In genomic region chr16:16219835-16220234, GRCm38 (mm10) we compare ENCODE assay signal across 29 mouse cellular contexts. TPM values are rescaled to one million over a fixed set of nuclear protein-coding genes. Genes with fewer than 3 reads are reported as not detected.
DNase-seq lines count a peak whose midpoint lies in the region; ATAC-seq and TF ChIP-seq lines count a peak whose summit lies in the region.
"Had no signal": no experiment of that assay in that cellular context is flagged by ENCODE, and none has a peak within 500 bp of the region (broad histone marks: within the 10 kb centered on the region; RNA-seq: fewer than 3 reads in every experiment).

No protein-coding gene starts in this region.

- 4% methylated on average over 3 of the region's 3 CpGs for WGBS in heart, adult 2 months
- 20% methylated on average over 3 of the region's 3 CpGs for WGBS in liver, embryonic 11.5 days
- WGBS in heart, embryonic 16.5 days = 15% methylated on average over 3 of the region's 3 CpGs
- WGBS in embryonic facial prominence, embryonic 10.5 days = 51% methylated on average over 3 of the region's 3 CpGs

- H3K4me2 ChIP-seq in liver, embryonic 11.5 days = no peak overlapping the region
- H3K4me2 ChIP-seq in heart, embryonic 16.5 days (ENCODE audit: low read depth, low read length) = peak overlapping the region; percentile 59
- H3K4me2 ChIP-seq: embryonic facial prominence, embryonic 13.5 days; forebrain, embryonic 15.5 days; hindbrain, embryonic 14.5 days; midbrain, embryonic 11.5 days; stomach, embryonic 15.5 days had no signal

- no peak overlapping the region for H3K4me3 ChIP-seq in heart, adult 2 months
- H3K4me3 ChIP-seq in liver, embryonic 11.5 days (ENCODE audit: low read depth, low read length) = no peak overlapping the region
- H3K4me3 ChIP-seq in heart, embryonic 16.5 days (ENCODE audit: low read length) = peak overlapping the region; percentile 25
- H3K4me3 ChIP-seq in embryonic facial prominence, embryonic 10.5 days = no peak overlapping the region
- H3K4me3 ChIP-seq: embryonic facial prominence, embryonic 13.5 days; forebrain, embryonic 10.5 days; forebrain, embryonic 15.5 days; stomach, embryonic 15.5 days had no signal

- intact Hi-C loops in heart, adult 2 months (cut with DNase I) = loop anchor here (2.0 kb wide), 1 partner anchor 37 kb away; no protein-coding TSS in a partner anchor
- intact Hi-C loops in heart, postnatal 14 days (cut with DNase I) = no loop called here

- 0 out of 2 replicates have a peak, but pooled peaks have one; percentile 6 for TF ChIP-seq POLR2A in heart, adult 2 months (IDR thresholded peaks at IDR 0.05; ENCODE audit: insufficient read depth, low read depth, low read length)

- peaks cover 2% of the 10 kb centered on the region for H3K4me1 ChIP-seq in heart, adult 2 months (ENCODE audit: control insufficient read depth, insufficient read depth, low read length)
- peaks cover 4% of the 10 kb centered on the region; the same call in 1 of the 2 replicates for H3K4me1 ChIP-seq in liver, embryonic 11.5 days (replicated peaks; ENCODE audit: control insufficient read depth, insufficient read depth, low read length)
- H3K4me1 ChIP-seq in heart, embryonic 16.5 days (ENCODE audit: control insufficient read depth, insufficient read depth, low read length) = peaks cover 34% of the 10 kb centered on the region
- H3K4me1 ChIP-seq in embryonic facial prominence, embryonic 10.5 days = peaks cover 35% of the 10 kb centered on the region
- H3K4me1 ChIP-seq: forebrain, embryonic 15.5 days had no signal

- H3K36me3 ChIP-seq in heart, adult 2 months (ENCODE audit: control insufficient read depth, insufficient read depth, low read length) = no peaks in the 10 kb centered on the region; the same call in none of the 2 replicates
- no peaks in the 10 kb centered on the region for H3K36me3 ChIP-seq in liver, embryonic 11.5 days (ENCODE audit: control insufficient read depth, insufficient read depth, low read length)
- no peaks in the 10 kb centered on the region for H3K36me3 ChIP-seq in heart, embryonic 16.5 days (ENCODE audit: control insufficient read depth, insufficient read depth)
- H3K36me3 ChIP-seq in embryonic facial prominence, embryonic 10.5 days (replicated peaks) = no peaks in the 10 kb centered on the region
- H3K36me3 ChIP-seq: embryonic facial prominence, embryonic 13.5 days; forebrain, embryonic 10.5 days; forebrain, embryonic 15.5 days; stomach, embryonic 15.5 days had no signal

- 0 out of 2 replicates have a peak overlapping the region, but pooled peaks have one; percentile 4 for H3K9ac ChIP-seq in heart, adult 2 months (ENCODE audit: low read depth, low read length)
- no peak overlapping the region for H3K9ac ChIP-seq in liver, embryonic 11.5 days (ENCODE audit: low read depth, low read length)
- H3K9ac ChIP-seq in heart, embryonic 16.5 days (ENCODE audit: low read length) = peak overlapping the region; percentile 47
- H3K9ac ChIP-seq: embryonic facial prominence, embryonic 13.5 days; forebrain, embryonic 15.5 days; hindbrain, embryonic 14.5 days; stomach, embryonic 15.5 days had no signal

- peak overlapping the region; percentile 52 for H3K27ac ChIP-seq in heart, adult 2 months
- no peak overlapping the region for H3K27ac ChIP-seq in liver, embryonic 11.5 days (ENCODE audit: low read depth, low read length)
- peak overlapping the region; percentile 94 for H3K27ac ChIP-seq in heart, embryonic 16.5 days (ENCODE audit: low read length)
- no peak overlapping the region for H3K27ac ChIP-seq in embryonic facial prominence, embryonic 10.5 days (replicated peaks)
- H3K27ac ChIP-seq: embryonic facial prominence, embryonic 13.5 days; forebrain, embryonic 10.5 days; forebrain, embryonic 15.5 days; hindbrain, embryonic 14.5 days; stomach, embryonic 15.5 days had no signal

- H3K9me3 ChIP-seq in liver, embryonic 11.5 days (ENCODE audit: control insufficient read depth, low read length) = no peaks in the 10 kb centered on the region
- no peaks in the 10 kb centered on the region for H3K9me3 ChIP-seq in heart, embryonic 16.5 days (replicated peaks; ENCODE audit: control insufficient read depth, low read length)
- H3K9me3 ChIP-seq in embryonic facial prominence, embryonic 10.5 days = no peaks in the 10 kb centered on the region
- H3K9me3 ChIP-seq: embryonic facial prominence, embryonic 13.5 days; forebrain, embryonic 10.5 days; forebrain, embryonic 15.5 days; G1E; stomach, embryonic 15.5 days had no signal

- DNase-seq in heart, adult 2 months = no peak
- DNase-seq in heart, postnatal 14 days = no peak
- no peak for DNase-seq in liver, embryonic 11.5 days (ENCODE audit: low spot score)
- no peak for DNase-seq in liver
- peak; percentile 28 for DNase-seq in Muller cell, postnatal 12 days (ENCODE audit: inconsistent ontology term)
- DNase-seq in embryonic facial prominence, embryonic 10.5 days (ENCODE audit: low spot score) = no peak
- DNase-seq: adrenal gland, postnatal 14 days; cerebellum, adult 11 months; cerebellum, adult 9-10 months; embryo, embryonic 11 days; kidney, adult 9 months; kidney, postnatal 10 days; layer of hippocampus, adult 9-11 months; lung, postnatal 36 days; right cerebral cortex, postnatal 25 days; thymus, adult 18-20 months; thymus, postnatal 36 days had no signal

- ATAC-seq in liver, embryonic 11.5 days (replicated peaks; ENCODE audit: low FRiP score) = 0 out of 2 replicates have a peak, but pooled peaks have one; percentile 26
- peak; percentile 67 for ATAC-seq in heart, embryonic 16.5 days (replicated peaks; ENCODE audit: extremely low read depth, insufficient read depth, low FRiP score)
- ATAC-seq: forebrain, embryonic 15.5 days; intestine, postnatal 0 days; midbrain, embryonic 16.5 days; Patski had no signal

- TF ChIP-seq CTCF in heart, adult 2 months (IDR thresholded peaks at IDR 0.05) = no peak

- TF ChIP-seq EP300 in heart, adult 2 months (IDR thresholded peaks at IDR 0.05; ENCODE audit: insufficient read depth, low read depth, low read length) = 0 out of 2 replicates have a peak, but pooled peaks have one; percentile 23

- no peaks in the 10 kb centered on the region for H3K27me3 ChIP-seq in heart, adult 2 months (ENCODE audit: control insufficient read depth, insufficient read depth, low read length)
- peaks cover 6% of the 10 kb centered on the region; the same call in 1 of the 2 replicates for H3K27me3 ChIP-seq in liver, embryonic 11.5 days (replicated peaks; ENCODE audit: control insufficient read depth, insufficient read depth, low read length)
- H3K27me3 ChIP-seq in heart, embryonic 16.5 days (ENCODE audit: control insufficient read depth, insufficient read depth, low read length) = 0 out of 2 replicates have a peak, but pooled peaks cover 2% of the 10 kb centered on the region
- peaks cover 13% of the 10 kb centered on the region for H3K27me3 ChIP-seq in embryonic facial prominence, embryonic 10.5 days (replicated peaks; ENCODE audit: low read depth, poor library complexity, severe bottlenecking)
- H3K27me3 ChIP-seq: Patski had no signal

- no peaks in the 10 kb centered on the region for H3K79me2 ChIP-seq in heart, adult 2 months (replicated peaks; ENCODE audit: control insufficient read depth, insufficient read depth, low read length)

RNA-seq across cellular contexts. Expression of gene Pkp2, which starts 6.7 kb away (rescaled TPM):
- 100 to 1,000 TPM; 123 to 133 TPM for total RNA-seq in heart, adult 2 months (2021)
- 62.3 and 74.5 TPM in 2 replicates for polyA plus RNA-seq in heart, adult 2 months (2012; rRNA removed)
- 100 to 1,000 TPM; 111 TPM for total RNA-seq in heart, postnatal 14 days (2021)
- 7.1 and 8.1 TPM in 2 replicates for polyA plus RNA-seq in liver, embryonic 11.5 days (2014; fragmentation: Nextera tagmentation; extraction: Ambion mirVana)
- 116 and 117 TPM in 2 replicates for polyA plus RNA-seq in heart, embryonic 16.5 days (2015; fragmentation: Nextera tagmentation; extraction: Ambion mirVana)
- 5.8 and 6.0 TPM in 2 replicates for polyA plus RNA-seq in embryonic facial prominence, embryonic 10.5 days (2016; fragmentation: Nextera tagmentation; extraction: Ambion mirVana)
- total RNA-seq: megakaryocyte, adult 5-6 weeks had no signal

Comparison
In these comparisons a context has a peak if more than half of its experiments do, and no peak if none do; other contexts are left out.
1. H3K27ac ChIP-seq: peak in heart, adult 2 months (single experiment) and heart, embryonic 16.5 days (single experiment); none in liver, embryonic 11.5 days (single experiment) and embryonic facial prominence, embryonic 10.5 days (single experiment).